Mouse (Mus musculus) B cell, adult 67 days (primary cell): Measurements from ENCODE around the gene Map7d1. TPM values are rescaled to one million over a fixed set of nuclear protein-coding genes. Genes with fewer than 3 reads are reported as not detected.

Experiments
- total RNA-seq, 2 experiments: library from RNA; stranded (reverse); gene quantifications; 4 replicates each; pipeline ENCODE4 v1.2.4; 2023

The Map7d1 gene
- 10 to 100 TPM; 42.4 to 50.6 TPM for total RNA-seq

GRCm38 (mm10) chr4:126256131-126256791 lies at the start of gene Map7d1:
TSS of gene Map7d1 (minus strand) at chr4:126256343.

GRCm38 (mm10) chr4:126286492-126286891 lies 30.3 kb upstream of the Map7d1 start, which contains the start of gene Col8a2:
TSS of gene Col8a2 (plus strand) at chr4:126286793.

GRCm38 (mm10) chr4:126262119-126262807 lies 6.1 kb upstream of the Map7d1 start, which contains the start of gene Trappc3:
TSS of gene Trappc3 (plus strand) at chr4:126262325.

GRCm38 (mm10) chr4:126202303-126203181 lies 53.6 kb downstream of the Map7d1 start, which contains the start of gene Thrap3:
TSS of gene Thrap3 (minus strand) at chr4:126202760.

Other genes with a start within 250 kb of the Map7d1 start
- gene Csf3r, start 231.8 kb downstream of the Map7d1 start, total RNA-seq = 1 to 10 TPM in 1 of 2 experiments, under 1 TPM in 1; 0.62 to 2.0 TPM
- 10 to 100 TPM; 45.5 to 48.2 TPM for gene Mrps15, start 209.4 kb downstream of the Map7d1 start, total RNA-seq
- under 1 TPM in 1 of 2 experiments, not detected in 1; 0.15 TPM for gene Oscp1, start 197.8 kb downstream of the Map7d1 start, total RNA-seq
- 10 to 100 TPM; 17.1 to 19.2 TPM for gene Lsm10, start 159.7 kb downstream of the Map7d1 start, total RNA-seq
- 10 to 100 TPM; 37.0 to 42.5 TPM for gene Stk40, start 152.4 kb downstream of the Map7d1 start, total RNA-seq
- 1 to 10 TPM; 4.4 to 5.0 TPM for gene Eva1b, start 108.6 kb downstream of the Map7d1 start, total RNA-seq
- 1 to 10 TPM in 1 of 2 experiments, under 1 TPM in 1; 0.95 to 1.3 TPM for gene Sh3d21, start 92.9 kb downstream of the Map7d1 start, total RNA-seq
- 100 to 1,000 TPM; 542 to 583 TPM for gene Thrap3, start 53.6 kb downstream of the Map7d1 start, total RNA-seq
- 10 to 100 TPM; 32.8 to 49.4 TPM for gene Trappc3, start 6.0 kb upstream of the Map7d1 start, total RNA-seq
- gene Col8a2, start 30.4 kb upstream of the Map7d1 start, total RNA-seq = not detected
- gene Adprhl2, start 65.4 kb upstream of the Map7d1 start, total RNA-seq = 10 to 100 TPM; 43.8 to 47.9 TPM
- gene Tekt2, start 69.3 kb upstream of the Map7d1 start, total RNA-seq = 1 to 10 TPM in 1 of 2 experiments, not detected in 1; 1.1 TPM
- 10 to 100 TPM; 32.6 to 34.6 TPM for gene Ago3, start 173.2 kb upstream of the Map7d1 start, total RNA-seq
- 10 to 100 TPM; 70.1 to 73.1 TPM for gene Ago1, start 212.2 kb upstream of the Map7d1 start, total RNA-seq